Mouse (Mus musculus) myocyte (in vitro differentiated cells): ENCODE data around the gene Fus.

ENCODE experiments used
- POLR2A ChIP-seq: IDR thresholded peaks from one replicate; pipeline ENCODE4 v1.6.1; 2011; ENCODE audit warnings: low read depth, mild to moderate bottlenecking, control low read depth, moderate library complexity; ENCODE audit not compliant: insufficient read length
- TCF3 ChIP-seq: IDR thresholded peaks from one replicate; pipeline ENCODE4 v1.6.1; 2011; ENCODE audit warnings: low read depth, control low read depth; ENCODE audit not compliant: insufficient read length

DNA sequence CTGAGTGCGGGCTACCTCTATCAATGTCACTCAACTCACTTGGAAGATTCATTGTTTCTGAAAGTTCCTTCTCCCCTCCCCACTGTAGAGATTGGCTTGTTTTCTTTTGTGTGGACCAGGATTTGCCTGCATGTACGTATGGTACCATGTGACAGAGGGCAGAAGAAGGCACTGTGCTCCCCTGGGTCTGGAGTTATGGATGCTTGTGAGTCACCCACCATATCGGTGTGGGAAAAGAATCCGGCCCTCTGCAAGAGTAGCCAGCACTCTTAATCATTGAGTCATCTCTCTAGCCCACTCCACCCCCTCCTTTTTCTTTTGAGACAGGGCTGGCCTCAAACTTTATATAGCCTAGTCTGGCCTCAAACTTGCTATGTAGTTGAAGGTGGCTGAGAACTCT is 57.7 kb downstream of the Fus start:
- TF ChIP-seq TCF3 (no peak), POLR2A (no peak)
